Mouse (Mus musculus) R1 (cell line): ENCODE data around the gene Tmem151b.
A peak's percentile ranks its signal among the peaks of the same experiment; 100 is the strongest.

Source experiments
- DNase-seq: peaks from one replicate; pipeline ENCODE4 v3.0.0-alpha.2; 2018; ENCODE audit warnings: low read depth, low spot score

Tmem151b gene

DNA sequence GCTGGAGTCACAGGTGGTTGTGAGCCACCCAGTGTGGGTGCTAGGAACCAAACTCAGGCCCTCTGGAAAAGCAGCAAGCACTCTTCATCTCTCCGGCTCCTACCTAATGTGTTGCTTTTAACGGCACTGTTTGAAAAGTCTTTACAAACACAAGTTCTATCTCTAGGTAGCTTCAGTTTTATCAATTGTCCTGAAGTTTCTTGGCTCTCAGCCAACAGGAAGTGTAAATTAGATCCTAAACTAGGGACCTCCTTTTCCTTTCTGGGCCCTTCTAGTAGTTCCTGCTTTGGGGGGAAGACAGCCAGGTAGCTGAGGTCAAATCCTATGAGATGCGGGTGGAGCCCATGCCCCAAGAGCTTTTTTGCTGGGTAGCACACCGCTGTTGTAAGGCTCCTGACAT is 38.6 kb downstream of the Tmem151b start:
- no peak for DNase-seq

DNA sequence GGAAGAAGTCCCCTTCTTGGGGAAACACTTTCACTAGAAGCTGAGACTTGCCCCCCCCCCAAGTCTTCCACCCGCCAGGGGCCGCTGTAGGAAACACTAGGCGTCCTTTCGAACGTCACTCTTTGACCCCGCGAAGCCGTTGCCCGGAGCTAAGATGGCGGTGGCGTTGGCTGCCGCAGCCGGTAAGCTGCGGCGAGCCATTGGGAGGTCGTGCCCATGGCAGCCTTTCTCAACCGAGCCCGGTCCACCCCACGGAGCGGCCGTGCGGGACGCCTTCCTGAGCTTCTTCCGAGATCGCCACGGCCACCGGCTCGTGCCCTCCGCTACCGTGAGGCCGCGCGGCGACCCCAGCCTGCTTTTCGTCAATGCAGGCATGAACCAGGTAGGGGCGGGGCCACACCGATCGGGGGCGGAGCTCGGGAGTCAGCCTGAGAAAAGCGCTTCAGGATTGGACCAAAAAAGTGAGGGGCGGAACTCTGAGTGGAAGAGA is 42.7 kb downstream of the Tmem151b start, which contains the start of gene Aars2:
TSS of gene Aars2 (plus strand) at position 142 of the 490 bp plus-strand sequence.
- DNase-seq, result peak; percentile 96

DNA sequence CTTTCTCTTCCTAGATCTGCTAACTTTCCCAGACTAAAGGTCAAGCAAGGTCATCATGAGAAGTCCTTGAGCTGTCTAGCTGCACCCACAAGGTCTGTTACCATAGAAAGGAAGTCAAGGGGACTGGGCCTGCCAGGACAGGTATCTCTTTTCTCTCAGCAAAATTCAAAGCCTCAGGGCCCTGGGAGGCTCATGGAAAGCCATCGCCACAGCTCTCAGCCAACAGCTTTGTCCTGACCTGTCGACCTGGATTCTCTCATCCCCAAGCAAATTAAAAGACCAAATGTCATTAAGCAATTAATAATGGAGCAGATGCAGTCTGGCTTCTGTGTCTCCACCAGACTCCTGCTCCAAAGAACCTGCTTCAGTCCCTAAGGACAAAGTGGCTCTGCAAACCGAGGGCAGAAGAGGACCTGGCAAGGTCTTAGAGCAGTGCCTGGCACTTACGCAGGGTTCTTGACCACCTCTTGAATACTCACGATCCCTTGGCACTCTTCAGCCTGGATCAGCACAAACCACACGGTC is 43.5 kb downstream of the Tmem151b start:
- no peak for DNase-seq

DNA sequence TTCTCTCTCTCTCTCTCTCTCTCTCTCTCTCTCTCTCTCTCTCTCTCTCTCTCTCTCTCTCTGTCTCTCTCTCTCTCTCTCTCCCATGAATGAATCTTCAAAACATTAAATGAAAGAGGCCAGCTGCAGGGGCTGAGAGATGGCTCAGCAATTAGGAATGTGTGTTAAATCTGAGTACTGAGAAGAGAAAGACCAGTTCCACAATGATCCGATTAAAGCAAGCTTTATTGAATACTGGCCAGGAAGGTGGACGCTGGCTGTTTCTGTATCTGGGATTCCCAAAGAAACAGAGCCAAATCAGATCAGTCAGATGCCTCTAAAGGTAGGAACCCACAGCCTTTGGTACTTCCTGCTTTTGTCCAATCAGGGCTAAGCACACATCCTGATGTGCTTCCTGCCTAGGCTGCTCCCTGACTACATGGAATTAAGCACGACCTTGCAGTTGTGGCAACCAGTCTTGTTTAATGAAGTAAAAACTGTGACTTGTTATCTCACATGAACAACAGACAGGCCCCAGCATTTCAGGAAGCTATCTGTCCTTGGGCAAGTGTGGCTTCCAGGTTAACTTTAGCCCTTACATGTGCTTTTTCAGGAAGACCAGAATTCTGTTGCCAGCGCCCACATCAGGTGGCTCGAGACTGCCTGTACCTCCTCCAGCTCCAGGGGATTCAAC is 46.0 kb downstream of the Tmem151b start:
- DNase-seq, result no peak

DNA sequence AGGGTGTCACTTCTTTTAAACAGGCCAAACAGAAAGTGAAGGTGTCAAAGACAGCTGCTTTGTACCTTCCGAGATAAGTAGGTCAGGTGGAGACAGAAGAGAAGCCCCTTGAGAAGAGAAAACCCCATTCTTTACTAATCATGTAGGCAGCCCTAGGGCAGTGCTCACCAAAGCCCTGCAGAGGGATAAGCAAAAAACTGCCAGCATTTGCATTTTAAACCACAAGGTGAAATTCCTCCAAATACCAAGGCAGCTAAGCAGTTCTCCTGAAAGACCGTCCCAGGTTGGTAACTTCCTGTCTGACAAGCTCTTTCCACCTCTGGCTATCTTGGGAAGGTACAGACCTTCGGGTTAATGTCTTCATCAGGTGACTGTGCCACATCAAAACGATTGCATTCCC is 47.2 kb downstream of the Tmem151b start:
- DNase-seq, result peak; percentile 63

DNA sequence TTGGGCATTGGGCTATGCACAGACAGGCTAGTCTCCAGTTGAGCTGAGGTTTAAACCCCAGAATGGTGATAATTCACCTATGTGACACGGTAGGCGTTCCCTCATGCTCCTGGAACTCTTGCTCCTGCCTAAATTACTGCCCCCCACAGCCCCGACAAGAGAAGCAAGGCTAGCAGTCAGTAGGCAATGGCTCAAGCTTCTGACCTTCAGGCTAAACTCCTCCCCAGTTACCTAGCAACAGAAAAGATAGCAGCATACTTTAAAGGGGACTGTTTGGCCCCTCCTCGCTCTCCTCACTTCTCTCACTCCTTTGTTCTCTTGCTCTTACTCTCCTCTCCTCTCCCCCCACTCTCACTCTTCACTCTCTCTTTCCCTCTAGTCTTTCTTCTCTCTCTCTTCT is 48.5 kb downstream of the Tmem151b start:
- peak; percentile 73 for DNase-seq

DNA sequence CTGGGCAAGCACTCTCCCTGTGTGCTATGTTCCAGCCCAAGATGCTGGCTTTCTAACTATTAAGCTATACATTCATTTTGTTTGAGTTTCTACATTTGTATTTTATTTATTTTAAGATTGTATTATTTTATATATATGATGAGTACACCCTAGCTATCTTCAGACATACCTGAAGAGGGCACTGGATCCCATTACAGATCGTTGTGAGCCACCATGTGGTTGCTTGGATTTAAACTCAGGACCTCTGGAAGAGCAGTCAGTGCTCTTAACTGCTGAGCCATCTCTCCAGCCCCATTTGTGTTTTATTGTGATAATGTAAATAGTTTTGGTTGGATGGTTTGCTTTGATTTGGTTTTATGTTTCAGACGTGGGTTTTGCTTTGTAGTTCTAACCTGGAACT is 50.0 kb downstream of the Tmem151b start:
- no peak for DNase-seq

DNA sequence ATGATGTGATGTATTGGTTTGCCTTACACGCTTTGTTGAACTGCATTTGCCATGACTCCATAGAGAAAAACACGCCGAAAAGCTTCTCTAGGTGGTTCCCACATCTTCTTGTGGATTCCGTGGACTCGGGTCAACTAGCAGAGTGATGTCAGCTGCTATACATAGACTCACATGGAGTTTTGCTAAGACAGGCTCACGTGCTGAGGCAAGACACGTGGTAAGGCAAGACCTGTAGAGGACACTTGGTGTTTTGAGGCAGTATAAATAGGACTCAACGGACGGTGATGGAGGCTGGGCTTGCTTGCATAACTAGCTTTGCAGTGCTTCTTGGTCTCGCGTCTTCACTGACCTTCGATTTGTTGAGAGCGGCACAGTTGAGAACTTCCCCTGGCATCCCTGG is 51.1 kb downstream of the Tmem151b start:
- no peak for DNase-seq

DNA sequence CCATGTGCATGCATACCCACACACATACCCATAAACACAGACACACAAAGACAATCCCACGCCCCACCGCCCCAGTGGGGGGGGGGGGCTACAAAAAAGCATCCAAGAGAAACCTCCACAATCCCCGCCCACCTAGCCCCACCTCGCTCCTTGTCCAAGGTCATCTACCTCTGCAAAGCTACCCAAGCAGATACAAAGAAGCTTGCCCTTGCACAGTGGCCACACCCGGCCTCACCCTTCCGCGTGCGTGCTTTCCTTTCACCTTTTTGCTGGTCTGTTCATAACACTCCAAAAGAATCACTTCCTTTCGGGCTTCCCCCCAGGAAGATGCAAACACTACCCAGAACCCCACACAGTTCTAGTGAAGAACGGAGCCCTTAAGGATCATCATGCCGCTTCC is 54.1 kb downstream of the Tmem151b start:
- DNase-seq, result peak; percentile 99
